ENCODE assay signal across 8 mouse cellular contexts in the genomic region with DNA sequence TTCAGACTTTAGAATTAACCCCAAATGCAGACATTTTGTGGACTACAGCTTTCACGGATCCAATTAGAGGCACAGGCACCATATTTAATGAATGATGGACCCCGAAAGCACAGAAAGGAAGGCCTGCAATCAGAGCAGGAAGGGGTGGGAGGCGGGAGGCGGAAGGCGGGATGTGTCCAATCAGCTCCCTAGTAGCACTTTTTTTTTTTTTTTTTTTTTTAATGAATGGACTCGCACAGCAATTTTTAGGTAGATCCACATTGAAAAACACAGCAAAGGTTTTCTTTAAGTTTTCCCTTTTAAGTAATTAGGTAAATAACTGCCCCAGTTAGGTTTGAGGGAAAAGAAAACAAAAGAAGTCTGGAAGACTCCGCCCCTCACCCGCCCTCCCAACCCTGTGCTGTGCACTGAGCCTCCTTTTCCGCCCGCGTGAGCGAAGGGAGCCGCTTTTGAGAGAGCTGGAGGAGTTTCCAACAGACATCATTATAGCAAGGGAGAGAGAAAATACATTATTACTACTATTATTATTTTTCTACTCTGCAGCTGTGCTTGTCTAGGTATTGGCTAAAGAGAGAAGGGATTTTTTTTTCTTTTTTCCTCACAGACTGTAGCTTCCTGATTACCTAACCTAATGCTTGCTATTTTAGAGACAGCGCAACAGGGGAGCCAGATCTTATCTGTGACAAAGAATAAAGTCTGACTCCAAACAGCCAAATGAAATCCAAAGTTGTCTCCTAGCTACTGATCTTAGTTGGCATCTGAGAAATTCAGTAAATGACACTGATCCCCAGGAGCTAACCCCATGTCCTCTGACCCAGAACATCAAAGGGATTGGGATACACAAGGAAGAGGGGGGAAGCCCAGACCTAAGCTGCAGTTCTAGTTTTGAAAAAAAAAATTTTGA.
DNase-seq lines count a peak whose midpoint lies in the region; ATAC-seq and TF ChIP-seq lines count a peak whose summit lies in the region.

No protein-coding gene starts in this region.

- no peak for TF ChIP-seq CTCF in bone marrow macrophage, adult 2 months (IDR thresholded peaks at IDR 0.05; ENCODE audit: low read depth, low read length)

- no peaks in the 10 kb centered on the region for H3K9me3 ChIP-seq in heart, embryonic 11.5 days (replicated peaks; ENCODE audit: control insufficient read depth, low read length)
- H3K9me3 ChIP-seq in limb, embryonic 14.5 days (ENCODE audit: control insufficient read depth, low read length) = no peaks in the 10 kb centered on the region
- no peaks in the 10 kb centered on the region for H3K9me3 ChIP-seq in neural tube, embryonic 13.5 days

- H3K27ac ChIP-seq in bone marrow macrophage, adult 2 months (ENCODE audit: insufficient read depth, low read depth, low read length) = no peak overlapping the region
- no peak overlapping the region for H3K27ac ChIP-seq in heart, embryonic 11.5 days (ENCODE audit: low read depth, low read length)
- H3K27ac ChIP-seq in limb, embryonic 14.5 days (replicated peaks; ENCODE audit: low read depth, low read length) = no peak overlapping the region
- no peak overlapping the region; the same call in 1 of the 2 replicates for H3K27ac ChIP-seq in neural tube, embryonic 13.5 days (replicated peaks)

- TF ChIP-seq POLR2A in bone marrow macrophage, adult 2 months (IDR thresholded peaks at IDR 0.05; ENCODE audit: borderline replicate concordance, low read depth, low read length) = no peak
- no peak for TF ChIP-seq POLR2A in limb, embryonic 14.5 days (IDR thresholded peaks at IDR 0.05; ENCODE audit: borderline replicate concordance, extremely low read depth, insufficient read depth, insufficient read length)

- H3K4me3 ChIP-seq in bone marrow macrophage, adult 2 months (ENCODE audit: insufficient read depth, low read length) = peak overlapping the region; percentile 11
- H3K4me3 ChIP-seq in heart, embryonic 11.5 days (ENCODE audit: low read depth, low read length) = peak overlapping the region; percentile 12
- peak overlapping the region; percentile 16 for H3K4me3 ChIP-seq in limb, embryonic 14.5 days (replicated peaks; ENCODE audit: low read length)
- H3K4me3 ChIP-seq in neural tube, embryonic 13.5 days = peak overlapping the region; percentile 24

- 0 out of 2 replicates have a peak, but pooled peaks have one; percentile 55 for ATAC-seq in cerebellum, adult (ENCODE audit: insufficient number of reproducible peaks, low FRiP score, low TSS enrichment)
- ATAC-seq in heart, embryonic 11.5 days (replicated peaks; ENCODE audit: insufficient number of reproducible peaks, low FRiP score, low TSS enrichment) = no peak
- no peak for ATAC-seq in limb, embryonic 14.5 days (ENCODE audit: low FRiP score, low read depth)
- peak; percentile 81 for ATAC-seq in neural tube, embryonic 13.5 days (ENCODE audit: low read depth)

- WGBS in heart, embryonic 11.5 days (ENCODE audit: insufficient replicate concordance) = 18% methylated on average over 14 of the region's 14 CpGs
- 41% methylated on average over 14 of the region's 14 CpGs for WGBS in limb, embryonic 14.5 days
- 20% methylated on average over 14 of the region's 14 CpGs for WGBS in neural tube, embryonic 13.5 days

- DNase-seq in cerebellum, adult 11 months = no peak
- peak; percentile 13 for DNase-seq in limb, embryonic 14.5 days (ENCODE audit: low spot score)
- no peak for DNase-seq in left cerebral cortex, adult 9 months (ENCODE audit: low spot score in 2 of 2)
- no peak for DNase-seq in thymus, postnatal 14 days

- H3K4me2 ChIP-seq in heart, embryonic 11.5 days = peak overlapping the region; percentile 55
- H3K4me2 ChIP-seq in limb, embryonic 14.5 days (replicated peaks; ENCODE audit: low read depth, low read length, severe bottlenecking) = peak overlapping the region; percentile 35
- H3K4me2 ChIP-seq in neural tube, embryonic 13.5 days = peak overlapping the region; percentile 48

- H3K9ac ChIP-seq in heart, embryonic 11.5 days (ENCODE audit: low read depth, low read length) = no peak overlapping the region
- H3K9ac ChIP-seq in limb, embryonic 14.5 days (ENCODE audit: low read depth, low read length, severe bottlenecking) = no peak overlapping the region
- H3K9ac ChIP-seq in neural tube, embryonic 13.5 days = 0 out of 2 replicates have a peak overlapping the region, but pooled peaks have one; percentile 38

- no peaks in the 10 kb centered on the region for H3K4me1 ChIP-seq in bone marrow macrophage, adult 2 months (ENCODE audit: control insufficient read depth, insufficient read depth, low read length)
- no peaks in the 10 kb centered on the region for H3K4me1 ChIP-seq in heart, embryonic 11.5 days (ENCODE audit: control insufficient read depth, insufficient read depth, low read length)
- H3K4me1 ChIP-seq in limb, embryonic 14.5 days (ENCODE audit: control insufficient read depth, insufficient read depth, low read length) = no peaks in the 10 kb centered on the region
- H3K4me1 ChIP-seq in neural tube, embryonic 13.5 days (replicated peaks) = no peaks in the 10 kb centered on the region; the same call in 1 of the 2 replicates

- no peaks in the 10 kb centered on the region for H3K27me3 ChIP-seq in heart, embryonic 11.5 days (ENCODE audit: control insufficient read depth, insufficient read depth, low read length)
- no peaks in the 10 kb centered on the region for H3K27me3 ChIP-seq in limb, embryonic 14.5 days (ENCODE audit: control insufficient read depth, insufficient read depth, low read length)
- no peaks in the 10 kb centered on the region for H3K27me3 ChIP-seq in neural tube, embryonic 13.5 days

- no peaks in the 10 kb centered on the region for H3K36me3 ChIP-seq in heart, embryonic 11.5 days (ENCODE audit: control insufficient read depth, insufficient read depth, low read length)
- no peaks in the 10 kb centered on the region for H3K36me3 ChIP-seq in limb, embryonic 14.5 days (ENCODE audit: control insufficient read depth, insufficient read depth, low read length)
- no peaks in the 10 kb centered on the region for H3K36me3 ChIP-seq in neural tube, embryonic 13.5 days

Comparison
In these comparisons a context has a peak if more than half of its experiments do, and no peak if none do; other contexts are left out.
1. ATAC-seq: peak in cerebellum, adult (single experiment) and neural tube, embryonic 13.5 days (single experiment); none in heart, embryonic 11.5 days (single experiment) and limb, embryonic 14.5 days (single experiment).
2. Peak in every context shown above with its lines, with median percentiles within 50 percentile points of each other: H3K4me3 ChIP-seq and H3K4me2 ChIP-seq.